Mouse (Mus musculus) heart, adult 2 months (tissue): ENCODE results near the gene Specc1. TPM values are rescaled to one million over a fixed set of nuclear protein-coding genes. Genes with fewer than 3 reads are reported as not detected.
A peak's percentile ranks its signal among the peaks of the same experiment; 100 is the strongest.

Experiments
- DNase-seq, 2 experiments: peaks; one replicate each; pipeline ENCODE4 v3.0.0; 2021
- H3K27ac ChIP-seq: fragments of 200-600 bp; 2 replicates; pipeline ENCODE4 v1.8.1; 2022
- H3K27me3 ChIP-seq: fragments of 200-500 bp; 2 replicates; pipeline ENCODE4 v1.6.1; 2012; ENCODE audit warnings: mild to moderate bottlenecking, low read length, inconsistent platforms, mixed read lengths; ENCODE audit not compliant: control insufficient read depth, insufficient read depth
- H3K36me3 ChIP-seq: fragments of 200-500 bp; 2 replicates; pipeline ENCODE4 v1.6.1; 2012; ENCODE audit warnings: low read length, inconsistent platforms; ENCODE audit not compliant: control insufficient read depth, insufficient read depth
- H3K4me1 ChIP-seq: fragments of 200-500 bp; 2 replicates; pipeline ENCODE4 v1.6.1; 2011; ENCODE audit warnings: low read length; ENCODE audit not compliant: control insufficient read depth, insufficient read depth
- H3K4me3 ChIP-seq: fragments of 200-600 bp; 2 replicates; pipeline ENCODE4 v1.8.1; 2022
- H3K79me2 ChIP-seq: fragments of 200-500 bp; replicated peaks from 2 replicates; pipeline ENCODE4 v1.6.1; 2012; ENCODE audit warnings: mild to moderate bottlenecking, inconsistent platforms, low read length, moderate library complexity, mixed read lengths; ENCODE audit not compliant: control insufficient read depth, insufficient read depth
- H3K9ac ChIP-seq: fragments of 200-500 bp; 2 replicates; pipeline ENCODE4 v1.6.1; 2012; ENCODE audit warnings: low read depth, mild to moderate bottlenecking, control low read depth, inconsistent platforms, low read length, mixed read lengths
- CTCF ChIP-seq: fragments of 200-600 bp; IDR thresholded peaks from 2 replicates; pipeline ENCODE4 v1.8.1; 2022; ENCODE audit warnings: antibody characterized with exemption, mild to moderate bottlenecking, moderate library complexity
- EP300 ChIP-seq: fragments of 200-500 bp; IDR thresholded peaks from 2 replicates; pipeline ENCODE4 v1.6.1; 2011; ENCODE audit warnings: low read depth, low read length, control low read depth; ENCODE audit not compliant: insufficient read depth
- POLR2A ChIP-seq: fragments of 200-500 bp; IDR thresholded peaks from 2 replicates; pipeline ENCODE4 v1.6.1; 2011; ENCODE audit warnings: mild to moderate bottlenecking, low read depth, low read length, control low read depth; ENCODE audit not compliant: insufficient read depth
- WGBS: fragments of 180-500 bp; shearing (Covaris S2); methylation state at CpG from one replicate; pipeline ENCODE4 v1.1.7; 2018; 5-methylcytosine and 5-hydroxymethylcytosine counted together
- intact Hi-C: fragments of 180-260 bp; cut with DNase I; formaldehyde crosslinking; loops from one replicate; pipeline ENCODE4 v1.15.1; 2025
- polyA plus RNA-seq: library from polyadenylated mRNA; depleted of rRNA; stranded (reverse); fragments of >200 nt; gene quantifications from 2 replicates; pipeline ENCODE4 v1.2.3, GENCODE M21; 2012
- total RNA-seq, 2 experiments: library from RNA; stranded (reverse); gene quantifications; 2 replicates each; pipeline ENCODE4 v1.2.3; 2021

Specc1 gene
- total and polyA plus RNA-seq, 3 experiments = 3.5 to 21.6 (median 4.6) TPM

DNA sequence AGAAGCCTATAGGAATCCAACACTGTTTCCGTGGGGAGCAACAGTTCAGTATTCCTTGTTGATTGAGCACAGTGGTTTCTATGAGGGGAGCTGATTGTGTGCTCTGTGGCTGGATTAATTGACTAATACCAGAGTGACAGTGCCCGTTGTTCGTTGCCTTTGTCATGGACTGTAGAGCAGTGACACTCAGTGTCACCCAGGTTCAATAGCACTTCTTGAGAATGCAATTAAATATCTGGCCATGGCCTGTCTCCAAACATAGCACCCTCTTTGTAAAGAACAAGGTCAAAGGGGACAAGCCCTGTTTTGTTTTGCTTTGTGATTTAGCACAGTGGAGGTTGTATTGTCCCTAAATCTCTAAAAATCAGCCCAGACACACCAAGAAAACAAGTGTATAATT, 173.6 kb downstream of the Specc1 start:
- Histone ChIP-seq H3K4me3 (no peak overlapping the region), H3K27me3 (no peaks in the 10 kb centered on the region), H3K27ac (no peak overlapping the region), H3K79me2 (no peaks in the 10 kb centered on the region), H3K36me3 (no peaks in the 10 kb centered on the region), H3K9ac (no peak overlapping the region), H3K4me1 (no peaks in the 10 kb centered on the region)
- no peak for DNase-seq
- intact Hi-C loops = no loop called here
- TF ChIP-seq CTCF (no peak), EP300 (no peak)
- 53% methylated on average over 3 of the region's 3 CpGs for whole genome bisulfite sequencing

DNA sequence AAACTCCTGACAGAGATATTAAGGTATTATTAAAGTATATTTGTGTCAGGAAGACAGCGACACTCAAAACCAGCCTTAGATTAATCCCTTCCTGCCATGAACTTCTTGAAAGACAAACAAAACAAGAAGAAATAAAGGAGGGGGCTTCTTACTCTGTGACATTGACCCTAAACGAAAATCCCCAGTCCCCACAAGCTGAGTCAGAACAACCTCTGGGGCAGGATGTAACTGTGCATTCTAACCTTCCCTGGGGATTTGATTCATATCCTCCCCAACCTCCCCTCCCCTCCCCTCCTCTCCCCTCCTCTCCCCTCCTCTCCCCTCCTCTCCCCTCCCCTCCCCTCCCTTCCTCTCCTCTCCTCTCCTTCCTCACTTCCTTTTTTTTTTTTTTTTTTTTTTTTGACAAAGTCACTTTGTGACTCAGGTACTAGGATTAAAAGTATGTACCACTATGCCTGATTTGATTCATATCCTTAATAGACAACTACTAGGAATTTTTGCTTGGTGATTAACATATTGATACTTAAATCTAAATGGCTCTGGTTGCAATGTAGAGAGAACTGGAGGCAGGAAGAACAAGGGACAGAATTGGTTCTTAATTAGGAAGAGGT, 174.2 kb downstream of the Specc1 start:
- Histone ChIP-seq H3K9ac (no peak overlapping the region), H3K79me2 (no peaks in the 10 kb centered on the region), H3K27ac (no peak overlapping the region), H3K4me1 (no peaks in the 10 kb centered on the region), H3K4me3 (no peak overlapping the region), H3K36me3 (no peaks in the 10 kb centered on the region), H3K27me3 (no peaks in the 10 kb centered on the region)
- TF ChIP-seq CTCF (no peak), EP300 (no peak), POLR2A (no peak)
- intact Hi-C loops = no loop called here
- WGBS = 37% methylated on average over 2 of the region's 2 CpGs
- no peak for DNase-seq

DNA sequence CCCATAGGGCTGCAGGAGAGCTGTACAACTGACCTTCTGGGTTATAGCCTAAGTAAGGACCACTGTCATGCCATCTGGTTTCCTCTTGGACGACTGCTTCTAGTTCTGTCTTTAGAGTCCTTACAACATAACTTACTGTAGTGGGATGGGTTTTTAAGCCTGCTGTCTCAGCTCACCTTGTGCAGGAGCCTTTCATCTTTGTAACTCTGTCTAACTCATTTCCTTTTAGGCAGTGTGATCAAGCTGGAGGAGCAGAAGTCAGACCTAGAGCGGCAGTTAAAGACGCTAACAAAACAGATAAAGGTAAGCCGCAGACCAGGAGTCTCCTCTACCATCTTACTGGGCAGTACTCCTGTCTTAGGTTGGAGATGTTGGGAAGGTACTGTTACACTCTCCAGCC, 175.0 kb downstream of the Specc1 start:
- no peak overlapping the region for H3K9ac ChIP-seq
- no peaks in the 10 kb centered on the region for H3K36me3 ChIP-seq
- H3K4me1 ChIP-seq = no peaks in the 10 kb centered on the region
- H3K27ac ChIP-seq = no peak overlapping the region
- intact Hi-C loops = no loop called here
- no peaks in the 10 kb centered on the region for H3K27me3 ChIP-seq
- no peak for DNase-seq
- WGBS = 78% methylated on average over 4 of the region's 4 CpGs
- no peak for TF ChIP-seq POLR2A
- no peak for TF ChIP-seq CTCF
- TF ChIP-seq EP300 = no peak
- no peaks in the 10 kb centered on the region for H3K79me2 ChIP-seq
- no peak overlapping the region for H3K4me3 ChIP-seq

- Histone ChIP-seq H3K36me3 (no peaks in the 10 kb centered on the region), H3K27me3 (no peaks in the 10 kb centered on the region), H3K79me2 (no peaks in the 10 kb centered on the region), H3K27ac (no peak overlapping the region), H3K9ac (no peak overlapping the region), H3K4me3 (no peak overlapping the region), H3K4me1 (no peaks in the 10 kb centered on the region)
- TF ChIP-seq CTCF = no peak
- no peak for TF ChIP-seq POLR2A
- no peak for TF ChIP-seq EP300
- DNase-seq = no peak
- intact Hi-C loops = no loop called here
- WGBS = 83% methylated on average over 2 of the region's 2 CpGs
Observed at GRCm38 (mm10) chr11:62134191-62134590, 177.6 kb downstream of the Specc1 start.

DNA sequence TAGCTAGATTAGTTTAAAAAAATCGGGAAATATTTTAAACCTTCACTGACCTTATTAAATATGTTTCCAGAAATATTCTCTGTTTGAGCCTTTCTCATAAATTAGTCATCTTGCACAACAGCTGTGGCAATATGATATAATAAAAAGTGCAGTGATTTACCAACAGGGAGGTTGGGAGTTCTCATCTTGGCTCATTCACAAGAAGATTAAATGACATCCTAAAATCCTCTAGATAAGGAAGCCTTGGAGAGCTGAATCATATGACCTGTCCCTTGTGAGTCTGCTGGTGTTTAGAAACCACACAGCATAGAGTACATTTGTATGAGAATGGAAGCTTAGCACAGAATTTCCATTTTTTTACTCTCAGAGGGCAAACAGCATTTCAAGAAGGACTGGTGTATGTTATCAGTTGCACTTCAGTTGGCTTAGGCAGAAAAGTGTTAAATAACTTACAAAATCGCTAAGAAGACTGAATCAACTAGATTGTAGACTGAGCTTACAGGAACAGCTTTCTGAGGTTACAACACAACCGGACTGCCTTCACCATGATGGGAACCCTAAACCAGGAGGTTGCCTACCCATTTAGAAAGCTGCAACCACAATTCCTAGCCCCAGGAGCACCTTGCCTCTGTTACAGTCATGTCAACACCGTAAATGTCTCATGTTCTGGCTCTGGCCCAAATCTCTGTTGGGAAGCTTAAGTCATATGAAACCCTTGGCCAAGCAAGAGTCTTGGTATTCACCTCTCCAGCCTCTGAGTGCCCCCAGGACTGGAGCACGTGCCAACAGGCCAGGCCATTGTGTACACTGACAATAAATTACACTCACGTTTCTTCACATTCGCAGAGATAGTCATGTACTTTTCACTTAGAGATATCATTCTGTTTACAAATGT, 188.9 kb downstream of the Specc1 start:
- Histone ChIP-seq H3K4me1 (0 out of 2 replicates have a peak, but pooled peaks cover 1% of the 10 kb centered on the region), H3K4me3 (no peak overlapping the region), H3K36me3 (no peaks in the 10 kb centered on the region), H3K79me2 (no peaks in the 10 kb centered on the region), H3K27me3 (no peaks in the 10 kb centered on the region), H3K9ac (no peak overlapping the region), H3K27ac (peak overlapping the region; percentile 9; the same call in 1 of the 2 replicates)
- WGBS = 72% methylated on average over 7 of the region's 7 CpGs
- TF ChIP-seq CTCF (no peak), EP300 (no peak)
- intact Hi-C loops = no loop called here
- peak in 1 of 2 experiments; percentile 8 for DNase-seq

GRCm38 (mm10) chr11:62146661-62147060, 190.1 kb downstream of the Specc1 start:
- 45% methylated on average over 1 of the region's 1 CpGs for WGBS
- H3K27ac ChIP-seq = no peak overlapping the region

More at GRCm38 (mm10) chr11:62146661-62147060, 190.1 kb downstream of the Specc1 start:
- intact Hi-C loops = no loop called here
- Histone ChIP-seq H3K27me3 (no peaks in the 10 kb centered on the region), H3K36me3 (no peaks in the 10 kb centered on the region), H3K79me2 (no peaks in the 10 kb centered on the region), H3K9ac (no peak overlapping the region), H3K4me1 (0 out of 2 replicates have a peak, but pooled peaks cover 1% of the 10 kb centered on the region), H3K4me3 (no peak overlapping the region)
- TF ChIP-seq POLR2A (no peak), CTCF (no peak), EP300 (no peak)
- no peak for DNase-seq
